Mouse (Mus musculus): ENCODE measurements around the gene Slc13a2.

GRCm38 (mm10) chr11:78385776-78386175 is 36.2 kb downstream of the Slc13a2 start:
- TF ChIP-seq CTCF (IDR thresholded peaks at IDR 0.05; ENCODE audit: extremely low read depth, insufficient read depth, low read length), result no peak
- TF ChIP-seq POLR2A (IDR thresholded peaks at IDR 0.05; ENCODE audit: extremely low read depth, insufficient read depth, low read length), result no peak

All from cortical plate, adult 2 months (tissue).